Mouse (Mus musculus): ENCODE results near the gene Sap30bp.

Gene Sap30bp

DNA sequence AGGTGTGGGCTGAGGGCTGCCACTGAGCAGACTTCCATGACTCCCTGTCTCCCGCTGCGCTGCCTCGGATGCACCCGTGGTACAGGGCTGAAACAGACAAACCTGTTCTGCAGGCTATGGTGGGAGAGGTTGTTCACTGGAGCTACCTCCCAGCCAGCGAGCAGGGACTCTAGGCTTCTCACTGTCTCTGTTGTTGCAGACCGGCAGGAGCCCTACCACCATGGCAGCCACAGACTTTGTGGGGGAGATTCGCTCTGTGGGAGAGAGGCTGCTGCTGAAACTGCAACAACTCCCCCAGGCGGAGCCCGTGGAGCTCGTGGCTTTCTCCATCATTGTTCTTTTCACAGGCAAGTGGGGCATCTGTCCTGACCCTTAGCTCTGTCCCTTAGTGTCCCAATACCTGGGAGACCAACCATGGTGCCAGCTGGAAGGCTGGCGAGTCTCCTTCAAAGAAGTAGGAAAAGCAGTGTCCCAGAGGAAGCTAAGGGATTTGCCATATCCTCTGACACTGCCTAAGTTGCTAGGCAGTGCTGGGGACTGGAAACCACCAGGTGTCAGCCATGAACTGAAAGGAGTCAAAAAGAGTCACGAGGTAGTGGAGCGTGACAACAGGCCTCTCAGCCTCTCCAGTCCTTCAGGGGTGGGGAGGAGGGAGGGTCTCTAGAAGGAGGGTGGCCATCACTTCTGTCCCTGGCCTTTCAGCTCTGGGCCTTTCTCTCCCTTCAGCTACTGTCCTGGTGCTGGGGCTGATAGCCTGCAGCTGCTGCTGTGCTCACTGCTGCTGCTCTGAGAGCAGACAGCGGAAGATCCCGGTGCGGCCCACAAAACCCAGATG is 27.9 kb upstream of the Sap30bp start:
- no peak for DNase-seq (ENCODE audit: low read depth)

DNA sequence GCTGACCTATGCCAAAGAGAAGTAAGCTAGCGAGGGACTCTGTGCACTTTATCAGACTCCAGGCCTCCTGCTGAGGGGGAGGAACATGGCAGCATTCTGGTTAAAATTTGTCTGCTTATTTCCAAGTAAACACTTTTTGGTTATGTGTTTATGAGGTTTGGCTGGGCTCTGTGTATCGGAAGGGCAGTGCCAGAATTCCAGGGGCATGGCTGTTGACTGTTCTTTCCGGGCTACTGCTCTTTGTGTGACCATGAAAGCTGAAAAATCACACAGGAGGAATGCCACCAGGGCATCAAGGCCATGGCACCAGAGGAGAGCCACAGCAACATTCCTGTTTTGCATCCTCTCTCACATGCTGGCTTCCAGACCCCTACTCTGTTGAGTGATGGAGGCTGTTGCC is 27.0 kb upstream of the Sap30bp start:
- DNase-seq (ENCODE audit: low read depth) = no peak

- no peak for DNase-seq (ENCODE audit: low read depth)
Measured at GRCm38 (mm10) chr11:115906521-115906920, 26.6 kb upstream of the Sap30bp start.

GRCm38 (mm10) chr11:115911134-115911561 is 21.9 kb upstream of the Sap30bp start:
- DNase-seq (ENCODE audit: low read depth) = no peak

DNA sequence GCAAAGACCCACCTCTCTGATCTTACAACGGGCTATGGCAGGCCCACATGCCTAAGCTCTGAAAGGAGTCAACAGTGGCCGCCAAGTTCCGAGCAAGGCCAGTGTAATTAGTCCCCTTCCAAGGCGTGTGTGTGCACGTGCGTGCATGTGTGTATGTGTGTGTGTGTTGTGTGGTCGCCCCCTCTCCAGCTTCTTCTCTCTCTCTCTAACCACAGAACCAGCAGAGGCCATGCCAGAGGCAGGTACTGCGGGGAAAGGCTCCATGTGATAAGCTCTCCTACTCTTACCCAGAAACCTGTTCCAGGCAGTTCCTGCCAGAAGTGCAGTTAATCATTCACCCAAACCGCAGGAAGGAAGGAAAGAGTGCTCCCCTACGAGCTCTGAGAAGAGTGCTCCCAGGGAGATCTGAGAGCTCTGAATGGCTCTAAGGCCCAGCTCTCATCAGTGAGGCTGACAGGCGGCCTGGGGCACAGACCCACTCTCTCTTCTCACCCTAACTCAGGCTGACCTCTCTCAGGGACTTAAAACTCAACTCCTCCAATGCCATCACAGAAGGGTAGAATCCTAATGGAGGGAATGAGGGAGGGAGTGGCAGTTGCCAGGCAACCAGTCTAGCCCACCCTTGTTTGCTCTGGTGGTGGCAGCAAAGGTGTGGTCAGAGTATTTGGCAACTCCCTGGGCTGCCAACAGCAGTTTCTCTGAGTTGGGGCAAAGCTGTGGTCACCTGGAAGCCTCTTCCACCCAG is 21.3 kb upstream of the Sap30bp start, which contains the start of gene Smim6:
Gene Smim6 (plus strand): TSS at position 386 of the 745 bp plus-strand sequence.
- DNase-seq (ENCODE audit: low read depth) = no peak

DNA sequence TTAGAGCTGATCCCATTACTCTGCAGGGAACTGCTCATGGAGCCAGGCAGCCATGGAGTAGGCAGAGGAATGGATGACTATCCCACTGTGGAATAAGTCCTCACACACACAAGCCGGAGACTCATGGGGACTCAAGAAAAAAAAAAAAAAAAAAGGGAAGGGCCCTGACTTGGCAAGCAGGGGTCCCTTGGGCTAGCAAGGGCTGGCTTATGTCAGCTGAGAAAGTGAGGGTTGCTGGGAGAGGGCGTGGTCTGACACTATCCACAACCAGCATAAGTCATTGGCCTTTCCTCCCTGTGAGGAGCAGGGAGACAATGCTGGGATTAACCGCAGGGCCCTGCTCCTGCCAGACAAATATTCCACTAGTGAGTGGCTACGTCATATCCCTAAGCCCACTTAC is 16.5 kb upstream of the Sap30bp start:
- no peak for DNase-seq (ENCODE audit: low read depth)

GRCm38 (mm10) chr11:115918637-115919036 is 14.4 kb upstream of the Sap30bp start:
- DNase-seq (ENCODE audit: low read depth) = no peak

DNA sequence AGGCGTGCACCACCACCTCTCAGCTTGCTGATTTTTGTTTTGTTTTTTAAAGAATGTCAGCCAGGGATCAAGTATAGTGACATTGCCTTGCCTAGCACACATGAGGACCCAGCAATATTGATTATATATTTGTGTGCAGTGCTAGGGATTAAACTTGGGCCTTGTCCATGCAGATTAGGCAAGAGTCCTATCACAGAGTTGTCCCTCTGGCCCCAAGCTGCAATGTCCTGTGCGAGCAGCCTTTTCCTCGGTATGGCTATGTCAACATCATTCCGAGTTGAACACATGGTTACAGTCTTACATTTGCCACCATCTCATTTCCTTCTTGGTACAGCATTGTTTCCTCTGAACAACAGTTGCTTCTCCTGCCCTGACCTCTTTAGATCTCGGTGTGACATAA is 14.0 kb upstream of the Sap30bp start:
- no peak for DNase-seq (ENCODE audit: low read depth)

GRCm38 (mm10) chr11:115920110-115920818 is 12.8 kb upstream of the Sap30bp start:
- DNase-seq (ENCODE audit: low read depth) = peak; percentile 72

GRCm38 (mm10) chr11:115921986-115922385 is 11.1 kb upstream of the Sap30bp start:
- no peak for DNase-seq (ENCODE audit: low read depth)

DNA sequence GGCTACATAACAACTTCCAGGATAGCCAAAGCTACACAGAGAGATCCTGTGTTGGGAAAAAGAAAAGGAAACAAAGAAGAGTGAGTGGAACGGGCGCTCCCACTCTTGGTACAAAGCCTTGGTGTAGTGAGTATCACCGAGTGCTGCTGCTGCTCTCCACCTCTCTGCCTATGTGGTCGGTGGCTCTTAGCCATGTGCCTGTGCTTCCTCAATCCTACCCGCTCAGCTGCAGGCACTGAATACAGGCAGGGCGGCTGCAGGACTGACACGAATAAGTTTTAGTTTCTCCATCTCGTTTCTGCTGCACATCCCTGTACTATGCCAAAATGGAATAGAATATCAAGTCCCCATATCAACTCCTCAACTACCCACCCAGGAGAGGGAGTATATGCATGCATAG is 4.1 kb upstream of the Sap30bp start:
- no peak for DNase-seq (ENCODE audit: low read depth)

GRCm38 (mm10) chr11:115929818-115930217 is 3.3 kb upstream of the Sap30bp start:
- no peak for DNase-seq (ENCODE audit: low read depth)

DNA sequence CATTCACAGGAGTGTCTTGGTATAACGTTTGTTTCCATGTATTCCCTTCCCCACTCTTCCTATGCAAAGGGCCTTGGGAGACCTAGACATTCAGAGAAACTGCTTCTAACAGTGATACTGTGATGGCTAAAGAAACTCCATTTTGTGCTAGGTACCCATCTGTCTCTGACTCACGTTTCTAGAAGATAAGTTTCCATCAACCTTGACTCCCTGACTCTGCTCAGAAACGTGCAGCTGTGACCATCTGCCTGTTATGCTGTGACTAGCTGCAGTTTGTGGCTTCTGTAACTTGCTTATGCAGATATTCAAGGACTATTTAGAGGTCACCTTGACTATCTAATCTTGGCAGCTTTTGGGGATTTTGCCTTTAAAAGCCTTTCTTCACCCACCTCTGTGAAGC is 1.8 kb upstream of the Sap30bp start:
- no peak for DNase-seq (ENCODE audit: low read depth)

DNA sequence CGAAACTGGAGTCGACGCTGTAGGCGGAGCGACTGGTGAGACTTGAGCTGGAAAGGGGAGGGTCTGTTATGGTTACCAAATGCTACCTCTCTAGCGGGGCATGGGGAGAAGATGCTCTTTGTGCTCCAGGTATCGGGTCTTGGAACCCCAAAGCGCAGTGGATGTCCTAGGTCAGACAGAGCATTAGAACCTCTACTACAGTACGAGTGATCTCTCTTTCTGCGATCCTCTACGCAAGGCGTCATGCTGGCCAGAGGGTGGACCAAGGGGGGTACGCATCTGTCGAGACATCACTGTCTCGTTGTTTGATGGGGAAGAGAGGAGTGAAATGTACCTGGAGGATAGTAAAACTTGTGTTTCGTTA is 647 bp downstream of the Sap30bp start:
- DNase-seq (ENCODE audit: low read depth) = no peak

- DNase-seq (ENCODE audit: low read depth) = peak; percentile 92
Measured at GRCm38 (mm10) chr11:115939690-115940329, 6.7 kb downstream of the Sap30bp start.

DNA sequence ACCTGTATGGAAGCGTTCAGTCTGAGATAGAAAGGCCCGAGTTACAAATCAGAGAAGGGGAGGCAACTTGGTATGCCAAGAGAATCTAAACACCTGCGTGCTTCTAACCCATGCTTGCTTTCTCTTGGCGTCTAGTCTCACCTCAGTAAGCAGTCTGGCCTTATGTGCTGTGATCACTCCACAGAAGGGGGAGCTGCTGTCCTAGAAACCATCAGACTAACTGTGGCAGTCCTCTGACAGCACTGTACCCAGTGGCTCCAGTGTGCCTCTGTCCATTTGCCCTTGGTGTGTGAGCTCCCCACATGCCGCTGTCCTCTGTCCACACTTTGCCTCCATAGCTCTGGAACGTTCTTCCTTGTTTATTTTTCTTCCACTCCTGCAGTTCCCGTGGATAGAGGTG is 8.9 kb downstream of the Sap30bp start:
- DNase-seq (ENCODE audit: low read depth) = no peak

- DNase-seq (ENCODE audit: low read depth) = no peak
Measured at GRCm38 (mm10) chr11:115945247-115945646, 12.2 kb downstream of the Sap30bp start.

- DNase-seq (ENCODE audit: low read depth) = no peak
Measured at GRCm38 (mm10) chr11:115946221-115946828, 13.2 kb downstream of the Sap30bp start.

DNA sequence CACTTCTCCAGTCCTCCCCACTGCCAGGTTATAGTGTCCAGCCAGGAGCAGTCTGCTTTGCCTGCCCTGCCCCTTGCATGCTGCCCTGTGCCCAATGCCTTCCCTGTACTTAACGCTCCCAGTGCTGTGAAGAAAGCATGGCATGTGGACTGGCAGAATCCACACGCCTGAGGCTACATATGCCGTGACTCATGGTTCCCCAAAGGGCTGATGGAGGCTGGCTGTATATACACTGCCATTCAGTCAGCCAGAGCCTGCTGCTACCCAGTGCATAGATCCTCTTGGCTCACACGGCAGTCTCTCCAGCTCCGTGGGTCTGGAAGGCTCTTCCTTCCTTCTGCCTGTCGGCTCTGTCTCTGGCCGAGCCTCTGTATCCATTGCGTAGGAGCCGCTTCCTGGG is 15.2 kb downstream of the Sap30bp start:
- peak; percentile 62 for DNase-seq (ENCODE audit: low read depth)

GRCm38 (mm10) chr11:115950719-115951118 is 17.6 kb downstream of the Sap30bp start:
- DNase-seq (ENCODE audit: low read depth) = no peak

DNA sequence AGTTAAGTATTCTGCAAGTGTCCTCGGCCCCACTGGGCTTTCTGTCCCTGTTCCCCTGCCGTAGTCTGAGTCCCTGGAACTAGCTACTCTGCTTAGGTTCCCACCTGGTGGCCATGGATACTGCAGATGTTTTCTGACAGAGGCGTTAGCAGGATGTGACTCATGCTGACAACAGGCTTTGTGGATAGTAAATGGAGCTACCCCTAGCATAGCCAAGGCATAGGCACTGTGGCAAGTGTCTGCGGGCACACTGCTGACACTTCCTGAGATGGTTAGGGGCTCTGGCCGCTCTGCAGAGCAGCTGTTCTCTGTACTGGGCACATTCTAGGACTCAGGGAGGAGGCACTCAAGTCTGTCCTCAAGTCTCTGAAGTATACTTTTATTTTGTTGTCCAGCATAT is 21.6 kb downstream of the Sap30bp start:
- DNase-seq (ENCODE audit: low read depth) = peak; percentile 49
